Mouse (Mus musculus) neural tube, embryonic 12.5 days (tissue): ENCODE data around the gene Sema3f. TPM values are rescaled to one million over a fixed set of nuclear protein-coding genes. Genes with fewer than 3 reads are reported as not detected.

Source experiments
- ATAC-seq: fragments of 200-750 bp; cut with Nextera tagmentation; 2 replicates; pipeline ENCODE4 v1.8.0; 2017; ENCODE audit warnings: low read depth, mild to moderate bottlenecking, moderate TSS enrichment, moderate library complexity; ENCODE audit not compliant: low FRiP score
- H3K27ac ChIP-seq: fragments of 300-500 bp; sonication (generic); 2 replicates; pipeline ENCODE4 v1.5.1; 2016
- H3K27me3 ChIP-seq: fragments of 300-500 bp; sonication (generic); replicated peaks from 2 replicates; pipeline ENCODE4 v1.6.1; 2016; ENCODE audit warnings: mild to moderate bottlenecking
- H3K36me3 ChIP-seq: fragments of 300-500 bp; sonication (generic); 2 replicates; pipeline ENCODE4 v1.6.1; 2016; ENCODE audit warnings: mild to moderate bottlenecking
- H3K4me1 ChIP-seq: fragments of 300-500 bp; sonication (generic); 2 replicates; pipeline ENCODE4 v1.6.1; 2016
- H3K4me2 ChIP-seq: fragments of 300-500 bp; sonication (generic); replicated peaks from 2 replicates; pipeline ENCODE4 v1.6.1; 2016; ENCODE audit warnings: mild to moderate bottlenecking
- H3K4me3 ChIP-seq: fragments of 300-500 bp; sonication (generic); 2 replicates; pipeline ENCODE4 v1.5.1; 2016
- H3K9ac ChIP-seq: fragments of 300-500 bp; sonication (generic); 2 replicates; pipeline ENCODE4 v1.6.1; 2016; ENCODE audit warnings: mild to moderate bottlenecking
- H3K9me3 ChIP-seq: fragments of 300-500 bp; sonication (generic); 2 replicates; pipeline ENCODE4 v1.6.1; 2016; ENCODE audit warnings: mild to moderate bottlenecking
- WGBS: fragments of 180-500 bp; shearing (Covaris S2); methylation state at CpG from one replicate; pipeline ENCODE4 v1.1.7; 2016; 5-methylcytosine and 5-hydroxymethylcytosine counted together
- polyA plus RNA-seq: library from polyadenylated mRNA; unstranded; fragments of >200 nt; fragmentation: Nextera tagmentation; extraction: Ambion mirVana; gene quantifications from 2 replicates; pipeline ENCODE4 v1.2.1, GENCODE M21; 2016

Gene Sema3f
- polyA plus RNA-seq, 1 experiment from 2014 or later = 21.5 TPM

GRCm38 (mm10) chr9:107648767-107649166 lies 61.5 kb downstream of the Sema3f start:
- no peak overlapping the region for H3K27ac ChIP-seq
- H3K9ac ChIP-seq = no peak overlapping the region
- no peaks in the 10 kb centered on the region for H3K9me3 ChIP-seq
- WGBS = 83% methylated on average over 3 of the region's 3 CpGs
- no peak for ATAC-seq
- no peak overlapping the region for H3K4me2 ChIP-seq
- H3K4me1 ChIP-seq = peaks cover 25% of the 10 kb centered on the region
- H3K36me3 ChIP-seq = no peaks in the 10 kb centered on the region
- H3K4me3 ChIP-seq = no peak overlapping the region
- H3K27me3 ChIP-seq = no peaks in the 10 kb centered on the region

GRCm38 (mm10) chr9:107646975-107647374 lies 63.3 kb downstream of the Sema3f start:
- H3K27me3 ChIP-seq = no peaks in the 10 kb centered on the region
- no peak overlapping the region for H3K4me3 ChIP-seq
- H3K4me2 ChIP-seq = no peak overlapping the region
- H3K36me3 ChIP-seq = no peaks in the 10 kb centered on the region
- no peak for ATAC-seq
- H3K9me3 ChIP-seq = no peaks in the 10 kb centered on the region
- H3K27ac ChIP-seq = no peak overlapping the region
- 78% methylated on average over 6 of the region's 6 CpGs for WGBS
- H3K9ac ChIP-seq = no peak overlapping the region
- H3K4me1 ChIP-seq = peaks cover 23% of the 10 kb centered on the region

GRCm38 (mm10) chr9:107645577-107645976 lies 64.7 kb downstream of the Sema3f start:
- ATAC-seq = peak; percentile 41
- Histone ChIP-seq H3K9me3 (no peaks in the 10 kb centered on the region), H3K36me3 (no peaks in the 10 kb centered on the region), H3K4me1 (peaks cover 12% of the 10 kb centered on the region), H3K4me2 (no peak overlapping the region), H3K27ac (no peak overlapping the region), H3K27me3 (no peaks in the 10 kb centered on the region), H3K4me3 (no peak overlapping the region), H3K9ac (no peak overlapping the region)
- WGBS = 14% methylated on average over 5 of the region's 5 CpGs

GRCm38 (mm10) chr9:107645153-107645510 lies 65.1 kb downstream of the Sema3f start:
- Histone ChIP-seq H3K9ac (no peak overlapping the region), H3K27ac (no peak overlapping the region), H3K36me3 (no peaks in the 10 kb centered on the region), H3K4me3 (no peak overlapping the region), H3K27me3 (no peaks in the 10 kb centered on the region), H3K4me1 (peaks cover 9% of the 10 kb centered on the region; the same call in 1 of the 2 replicates), H3K4me2 (peak overlapping the region; percentile 62), H3K9me3 (no peaks in the 10 kb centered on the region)
- WGBS = 47% methylated on average over 7 of the region's 7 CpGs
- ATAC-seq = peak; percentile 34

GRCm38 (mm10) chr9:107644495-107645152 lies 65.7 kb downstream of the Sema3f start:
- peak overlapping the region; percentile 27 for H3K4me3 ChIP-seq
- peak; percentile 78 for ATAC-seq
- H3K36me3 ChIP-seq = no peaks in the 10 kb centered on the region
- peak overlapping the region; percentile 62 for H3K4me2 ChIP-seq
- 6% methylated on average over 35 of the region's 35 CpGs for WGBS
- H3K4me1 ChIP-seq = peaks cover 9% of the 10 kb centered on the region; the same call in 1 of the 2 replicates
- H3K27me3 ChIP-seq = no peaks in the 10 kb centered on the region
- no peaks in the 10 kb centered on the region for H3K9me3 ChIP-seq
- H3K27ac ChIP-seq = no peak overlapping the region
- peak overlapping the region; percentile 23; the same call in 1 of the 2 replicates for H3K9ac ChIP-seq

DNA sequence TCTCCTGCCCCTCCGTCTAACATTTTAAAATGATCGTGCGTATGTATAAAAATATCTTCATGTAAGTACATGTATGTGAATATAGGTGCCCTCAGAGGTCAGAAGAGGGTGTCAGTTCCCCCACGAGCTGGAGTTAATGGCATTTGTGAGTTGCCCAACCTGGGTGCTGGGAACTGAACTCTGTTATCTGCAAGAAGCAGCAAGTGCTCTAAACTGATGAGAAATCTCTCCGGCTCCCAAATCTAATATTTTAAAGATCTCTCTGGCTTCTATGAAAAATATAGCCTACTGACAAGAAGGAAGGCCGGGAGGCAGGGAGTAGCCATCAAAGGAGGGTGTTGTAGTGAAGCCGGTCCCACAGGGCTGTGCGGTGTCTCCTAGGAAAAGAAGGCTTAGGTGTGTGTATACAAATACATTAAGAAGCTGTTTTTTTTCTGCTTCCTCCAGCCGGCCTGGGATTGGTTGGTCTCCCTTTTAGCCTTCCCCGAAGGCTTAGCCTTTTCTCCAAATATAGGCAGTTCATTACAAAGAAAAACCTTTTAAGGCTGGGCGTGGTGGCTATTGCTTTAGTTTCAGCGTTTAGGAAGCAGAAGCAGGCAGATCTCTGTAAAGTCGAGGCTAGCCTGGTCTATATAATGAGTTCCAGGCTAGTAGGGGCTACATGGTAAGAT lies 66.6 kb downstream of the Sema3f start:
- 92% methylated on average over 13 of the region's 13 CpGs for WGBS
- no peaks in the 10 kb centered on the region for H3K36me3 ChIP-seq
- H3K4me3 ChIP-seq = no peak overlapping the region
- H3K9ac ChIP-seq = no peak overlapping the region
- no peak overlapping the region for H3K4me2 ChIP-seq
- H3K27ac ChIP-seq = no peak overlapping the region
- no peaks in the 10 kb centered on the region for H3K9me3 ChIP-seq
- no peaks in the 10 kb centered on the region for H3K27me3 ChIP-seq
- H3K4me1 ChIP-seq = peaks cover 9% of the 10 kb centered on the region; the same call in 1 of the 2 replicates
- no peak for ATAC-seq

GRCm38 (mm10) chr9:107641666-107642065 lies 68.6 kb downstream of the Sema3f start:
- Histone ChIP-seq H3K27ac (0 out of 2 replicates have a peak overlapping the region, but pooled peaks have one; percentile 2), H3K9ac (no peak overlapping the region), H3K9me3 (no peaks in the 10 kb centered on the region), H3K4me2 (no peak overlapping the region), H3K4me3 (no peak overlapping the region), H3K27me3 (no peaks in the 10 kb centered on the region), H3K4me1 (peaks cover 20% of the 10 kb centered on the region), H3K36me3 (no peaks in the 10 kb centered on the region)
- ATAC-seq = no peak
- 25% methylated on average over 8 of the region's 8 CpGs for WGBS

GRCm38 (mm10) chr9:107640257-107640772 lies 70.0 kb downstream of the Sema3f start:
- Histone ChIP-seq H3K4me3 (no peak overlapping the region), H3K9me3 (no peaks in the 10 kb centered on the region), H3K4me2 (no peak overlapping the region), H3K9ac (no peak overlapping the region), H3K27ac (no peak overlapping the region), H3K36me3 (no peaks in the 10 kb centered on the region), H3K4me1 (peaks cover 29% of the 10 kb centered on the region), H3K27me3 (no peaks in the 10 kb centered on the region)
- 46% methylated on average over 8 of the region's 8 CpGs for WGBS
- ATAC-seq = no peak

- peak overlapping the region; percentile 57 for H3K27ac ChIP-seq
- H3K9ac ChIP-seq = no peak overlapping the region
- H3K4me2 ChIP-seq = peak overlapping the region; percentile 43
- H3K4me1 ChIP-seq = peaks cover 50% of the 10 kb centered on the region
- no peaks in the 10 kb centered on the region for H3K27me3 ChIP-seq
- no peak overlapping the region for H3K4me3 ChIP-seq
- 9% methylated on average over 7 of the region's 7 CpGs for WGBS
- no peaks in the 10 kb centered on the region for H3K9me3 ChIP-seq
- no peaks in the 10 kb centered on the region for H3K36me3 ChIP-seq
- ATAC-seq = peak; percentile 60
These were observed 73.2 kb downstream of the Sema3f start for GRCm38 (mm10) chr9:107637070-107637469.

DNA sequence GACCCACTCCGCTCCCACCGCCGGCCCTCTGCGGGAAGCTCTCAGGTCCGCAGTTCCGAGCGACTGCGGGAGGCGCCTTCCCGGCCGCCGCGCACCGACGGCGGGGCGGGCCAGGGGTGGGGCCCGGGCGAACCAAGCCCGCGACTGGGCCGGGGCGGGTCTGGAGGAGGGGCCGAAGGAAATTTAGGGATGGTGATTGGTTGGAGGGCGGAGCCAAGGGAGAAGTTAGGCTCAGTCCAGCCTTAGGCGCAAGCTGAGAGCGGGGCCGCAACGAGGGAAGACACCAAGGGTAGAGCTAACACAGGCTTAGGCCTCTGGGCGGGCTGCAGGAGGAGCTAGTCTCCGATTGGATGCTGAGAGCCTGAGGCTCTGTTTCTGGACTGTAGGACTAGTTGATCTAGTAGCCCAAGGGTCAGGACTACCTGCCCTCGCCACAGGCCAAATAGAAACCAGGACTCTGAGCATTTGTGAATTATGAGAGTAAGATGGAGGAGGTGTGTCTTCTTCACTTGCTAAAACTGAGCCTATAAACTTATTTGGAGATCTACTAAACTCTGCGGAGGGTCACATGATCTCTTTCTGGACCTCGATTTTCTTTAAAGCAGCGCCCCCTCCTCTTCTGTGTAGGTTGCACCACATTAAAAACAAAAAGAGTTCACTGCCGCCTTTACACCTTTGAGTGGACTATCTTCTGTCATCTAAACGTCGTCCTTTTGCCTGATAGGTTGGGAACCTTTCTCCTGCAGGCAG lies 74.8 kb downstream of the Sema3f start, which contains the start of gene Gnai2:
Gnai2 (minus strand) TSS at position 89 of the 750 bp plus-strand sequence.
- Histone ChIP-seq H3K27ac (peak within 1 kb of the TSS; percentile 96), H3K9me3 (no peaks in the 10 kb centered on the region), H3K4me2 (peak within 1 kb of the TSS; percentile 99), H3K27me3 (no peaks in the 10 kb centered on the region), H3K4me3 (peak within 1 kb of the TSS; percentile 90), H3K9ac (peak within 1 kb of the TSS; percentile 93), H3K36me3 (no peaks in the 10 kb centered on the region), H3K4me1 (peaks cover 66% of the 10 kb centered on the region)
- ATAC-seq = peak; percentile 85
- WGBS = 2% methylated on average over 38 of the region's 38 CpGs

DNA sequence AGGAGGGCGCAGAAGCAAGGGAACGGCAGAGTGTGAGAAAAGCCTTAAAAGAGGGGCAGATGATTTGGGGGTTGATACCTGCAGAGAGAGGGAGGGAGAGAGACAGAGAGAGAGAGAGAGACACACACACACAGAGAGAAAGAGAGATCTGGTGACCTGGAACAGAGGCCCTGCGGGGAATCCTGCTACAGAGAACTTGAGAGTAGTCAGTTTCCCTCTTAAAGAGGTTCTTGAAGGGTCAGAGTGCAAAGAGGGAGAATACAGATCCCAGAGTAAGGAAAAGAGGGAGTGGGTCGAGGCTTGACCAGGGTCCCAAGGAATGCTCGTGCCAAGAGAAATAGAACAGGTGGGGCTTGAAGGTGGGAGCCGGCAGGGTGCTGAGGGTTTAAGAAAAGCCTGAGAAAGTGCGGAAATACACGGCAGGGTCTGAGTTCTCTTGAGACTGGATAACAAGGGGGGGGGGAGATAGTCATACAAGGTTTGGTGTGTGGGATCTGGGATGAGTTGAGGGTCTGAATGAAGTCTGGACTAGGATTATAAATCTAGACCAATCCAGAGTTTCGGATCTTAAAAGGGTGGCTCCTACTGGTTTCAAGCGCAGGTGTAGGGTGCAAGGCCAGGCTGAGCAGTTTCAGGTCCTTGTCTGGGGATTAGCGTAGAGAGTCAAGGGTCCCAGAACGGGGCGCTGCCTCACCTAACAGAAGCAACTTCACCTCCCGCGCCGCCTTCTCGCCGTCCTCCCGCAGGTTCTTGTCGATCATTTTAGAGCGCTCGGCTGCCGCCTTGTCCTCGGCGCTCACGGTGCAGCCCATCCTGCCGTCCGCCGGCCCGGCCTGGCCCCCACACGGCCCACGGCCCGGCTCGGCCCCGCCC lies 75.6 kb downstream of the Sema3f start:
- Histone ChIP-seq H3K27ac (peak overlapping the region; percentile 96), H3K4me1 (peaks cover 74% of the 10 kb centered on the region), H3K4me3 (peak overlapping the region; percentile 90), H3K36me3 (no peaks in the 10 kb centered on the region), H3K27me3 (no peaks in the 10 kb centered on the region), H3K9ac (peak overlapping the region; percentile 93), H3K9me3 (no peaks in the 10 kb centered on the region), H3K4me2 (peak overlapping the region; percentile 99)
- no peak for ATAC-seq
- under 1% methylated on average over 35 of the region's 35 CpGs for WGBS
